Mouse (Mus musculus): ENCODE measurements at regions not wholly inside any gene's neighbourhood (a gene's known extent, or its start where the extent isn't known, plus 50 kb on each side); places are given as distances from the start of the nearest gene placed in this dataset.

DNA sequence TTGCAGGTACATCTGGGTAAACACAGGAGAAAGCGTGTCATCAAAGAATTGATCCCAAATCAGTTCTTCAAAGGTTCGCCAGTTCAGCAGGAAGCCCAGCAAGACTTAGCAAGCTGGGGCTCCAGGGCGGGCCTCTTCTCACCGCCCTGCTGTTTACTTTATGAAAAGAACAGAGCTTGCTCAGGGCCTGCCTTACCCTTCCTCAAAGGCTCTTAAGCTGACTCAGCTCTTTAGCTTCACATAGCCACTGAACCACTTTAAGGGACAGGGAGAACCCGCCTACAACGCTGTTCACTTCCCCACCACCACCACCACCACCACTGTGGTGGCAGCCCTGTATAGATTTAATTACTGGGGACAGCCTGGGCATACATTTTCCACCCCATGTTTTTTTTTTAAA is 148.5 kb downstream of the Clic5 start:
- WGBS (ENCODE audit: insufficient replicate concordance) = 30% methylated on average over 6 of the region's 6 CpGs
- Histone ChIP-seq H3K27me3 (ENCODE audit: control insufficient read depth, insufficient read depth, low read length) (no peaks in the 10 kb centered on the region), H3K4me2 (ENCODE audit: low read depth) (no peak overlapping the region), H3K27ac (no peak overlapping the region), H3K4me1 (replicated peaks; ENCODE audit: control insufficient read depth in 2 of 2, insufficient read depth in 2 of 2, low read length in 1 of 2) (no peaks in the 10 kb centered on the region), H3K4me3 (ENCODE audit: insufficient read depth in 1 of 2, low read depth in 2 of 2, low read length in 2 of 2) (no peak overlapping the region), H3K36me3 (replicated peaks; ENCODE audit: control insufficient read depth, insufficient read depth, low read depth) (no peaks in the 10 kb centered on the region), H3K9me3 (ENCODE audit: control insufficient read depth, low read length) (no peaks in the 10 kb centered on the region), H3K9ac (replicated peaks) (no peak overlapping the region)
- TF ChIP-seq EP300 (IDR thresholded peaks at IDR 0.05; ENCODE audit: low read depth) (no peak), CTCF (IDR thresholded peaks at IDR 0.05; ENCODE audit: low read depth) (no peak)
- DNase-seq (ENCODE audit: low read depth in 3 of 3, low spot score in 3 of 3) = no peak
- ATAC-seq (ENCODE audit: insufficient read depth) = no peak

DNA sequence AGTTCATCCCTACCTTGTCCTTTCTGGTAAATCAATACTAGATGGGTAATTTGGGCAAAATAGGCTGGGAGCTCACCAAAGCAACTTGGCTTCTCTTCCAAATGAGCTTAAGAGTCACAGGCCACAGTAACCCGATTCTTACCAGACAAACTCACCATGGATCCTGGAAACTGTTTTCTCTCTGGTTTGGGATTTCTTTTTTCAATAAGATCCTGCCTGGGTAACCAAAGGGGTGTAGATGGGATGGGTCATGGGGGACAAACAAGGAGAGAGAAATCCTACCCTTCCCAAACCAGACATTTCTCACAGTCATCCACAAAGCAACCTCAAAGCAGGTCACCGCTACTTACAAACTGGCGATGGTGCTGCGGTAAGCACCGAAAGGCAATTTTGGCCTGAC is 148.9 kb downstream of the Clic5 start:
- no peak for TF ChIP-seq CTCF (IDR thresholded peaks at IDR 0.05; ENCODE audit: low read depth)
- no peaks in the 10 kb centered on the region for H3K36me3 ChIP-seq (replicated peaks; ENCODE audit: control insufficient read depth, insufficient read depth, low read depth)
- no peak overlapping the region for H3K9ac ChIP-seq (replicated peaks)
- ATAC-seq (ENCODE audit: insufficient read depth) (no peak), DNase-seq (ENCODE audit: low read depth in 3 of 3, low spot score in 3 of 3) (no peak)
- no peak overlapping the region for H3K4me3 ChIP-seq (ENCODE audit: insufficient read depth in 1 of 2, low read depth in 2 of 2, low read length in 2 of 2)
- WGBS (ENCODE audit: insufficient replicate concordance) = 78% methylated on average over 5 of the region's 5 CpGs
- no peaks in the 10 kb centered on the region for H3K27me3 ChIP-seq (ENCODE audit: control insufficient read depth, insufficient read depth, low read length)
- no peaks in the 10 kb centered on the region for H3K9me3 ChIP-seq (ENCODE audit: control insufficient read depth, low read length)
- H3K4me1 ChIP-seq (replicated peaks; ENCODE audit: control insufficient read depth in 2 of 2, insufficient read depth in 2 of 2, low read length in 1 of 2) = no peaks in the 10 kb centered on the region
- no peak overlapping the region for H3K27ac ChIP-seq
- H3K4me2 ChIP-seq (ENCODE audit: low read depth) = no peak overlapping the region

DNA sequence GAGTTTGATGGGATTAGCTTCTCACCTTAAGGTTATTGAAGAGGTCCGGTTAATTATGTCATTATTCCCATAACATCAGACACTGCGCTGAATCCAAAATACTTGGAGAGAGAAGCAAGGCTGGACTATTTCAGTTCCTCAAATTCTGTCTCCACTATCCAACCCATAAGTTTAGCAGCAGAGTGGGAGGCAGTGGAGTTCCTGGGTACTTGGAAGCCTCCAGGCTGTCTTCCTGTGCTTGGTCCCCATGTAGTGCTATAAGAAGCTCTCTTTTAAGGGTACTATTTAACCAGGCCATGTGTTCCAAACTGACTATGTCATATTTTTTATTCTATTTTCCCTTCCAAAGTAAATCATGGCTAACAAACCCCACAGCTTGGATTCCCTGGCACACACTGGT is 156.2 kb downstream of the Clic5 start:
- H3K4me1 ChIP-seq (replicated peaks; ENCODE audit: control insufficient read depth in 2 of 2, insufficient read depth in 2 of 2, low read length in 1 of 2) = no peaks in the 10 kb centered on the region
- no peaks in the 10 kb centered on the region for H3K27me3 ChIP-seq (ENCODE audit: control insufficient read depth, insufficient read depth, low read length)
- no peak for DNase-seq (ENCODE audit: low read depth in 3 of 3, low spot score in 3 of 3)
- 77% methylated on average over 2 of the region's 2 CpGs for WGBS (ENCODE audit: insufficient replicate concordance)
- TF ChIP-seq CTCF (IDR thresholded peaks at IDR 0.05; ENCODE audit: low read depth) (no peak), EP300 (IDR thresholded peaks at IDR 0.05; ENCODE audit: low read depth) (no peak)
- H3K4me3 ChIP-seq (ENCODE audit: insufficient read depth in 1 of 2, low read depth in 2 of 2, low read length in 2 of 2) = no peak overlapping the region
- H3K4me2 ChIP-seq (ENCODE audit: low read depth) = no peak overlapping the region
- no peak overlapping the region for H3K9ac ChIP-seq (replicated peaks)
- no peaks in the 10 kb centered on the region for H3K9me3 ChIP-seq (ENCODE audit: control insufficient read depth, low read length)
- no peaks in the 10 kb centered on the region for H3K36me3 ChIP-seq (replicated peaks; ENCODE audit: control insufficient read depth, insufficient read depth, low read depth)
- H3K27ac ChIP-seq = no peak overlapping the region
- ATAC-seq (ENCODE audit: insufficient read depth) = no peak

DNA sequence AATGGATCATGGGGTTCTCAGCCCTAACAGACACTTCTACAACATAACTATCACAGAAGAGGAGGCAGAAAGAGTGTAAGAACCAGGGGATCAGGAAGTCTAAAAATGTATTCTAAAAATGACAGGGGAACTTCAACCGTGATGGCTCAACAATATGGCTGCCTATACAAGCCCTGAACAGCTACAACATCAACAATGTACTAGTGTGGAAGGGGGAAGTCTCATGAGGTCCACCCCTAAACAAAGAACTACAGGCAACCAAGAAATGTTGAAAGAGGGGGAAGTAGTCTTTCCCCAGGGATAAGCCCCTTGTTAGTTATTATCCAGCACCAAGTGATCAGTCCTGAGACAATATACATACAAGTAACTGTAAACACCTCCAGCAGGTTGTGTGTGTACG is 157.0 kb downstream of the Clic5 start:
- H3K9me3 ChIP-seq (ENCODE audit: control insufficient read depth, low read length) = no peaks in the 10 kb centered on the region
- no peak overlapping the region for H3K4me3 ChIP-seq (ENCODE audit: insufficient read depth in 1 of 2, low read depth in 2 of 2, low read length in 2 of 2)
- no peak overlapping the region for H3K9ac ChIP-seq (replicated peaks)
- no peaks in the 10 kb centered on the region for H3K4me1 ChIP-seq (replicated peaks; ENCODE audit: control insufficient read depth in 2 of 2, insufficient read depth in 2 of 2, low read length in 1 of 2)
- H3K27me3 ChIP-seq (ENCODE audit: control insufficient read depth, insufficient read depth, low read length) = no peaks in the 10 kb centered on the region
- TF ChIP-seq CTCF (IDR thresholded peaks at IDR 0.05; ENCODE audit: low read depth) = no peak
- no peak for TF ChIP-seq EP300 (IDR thresholded peaks at IDR 0.05; ENCODE audit: low read depth)
- no peak overlapping the region for H3K4me2 ChIP-seq (ENCODE audit: low read depth)
- DNase-seq (ENCODE audit: low read depth in 3 of 3, low spot score in 3 of 3) (no peak), ATAC-seq (ENCODE audit: insufficient read depth) (no peak)
- no peaks in the 10 kb centered on the region for H3K36me3 ChIP-seq (replicated peaks; ENCODE audit: control insufficient read depth, insufficient read depth, low read depth)
- no peak overlapping the region for H3K27ac ChIP-seq
- WGBS (ENCODE audit: insufficient replicate concordance) = 48% methylated on average over 2 of the region's 2 CpGs

DNA sequence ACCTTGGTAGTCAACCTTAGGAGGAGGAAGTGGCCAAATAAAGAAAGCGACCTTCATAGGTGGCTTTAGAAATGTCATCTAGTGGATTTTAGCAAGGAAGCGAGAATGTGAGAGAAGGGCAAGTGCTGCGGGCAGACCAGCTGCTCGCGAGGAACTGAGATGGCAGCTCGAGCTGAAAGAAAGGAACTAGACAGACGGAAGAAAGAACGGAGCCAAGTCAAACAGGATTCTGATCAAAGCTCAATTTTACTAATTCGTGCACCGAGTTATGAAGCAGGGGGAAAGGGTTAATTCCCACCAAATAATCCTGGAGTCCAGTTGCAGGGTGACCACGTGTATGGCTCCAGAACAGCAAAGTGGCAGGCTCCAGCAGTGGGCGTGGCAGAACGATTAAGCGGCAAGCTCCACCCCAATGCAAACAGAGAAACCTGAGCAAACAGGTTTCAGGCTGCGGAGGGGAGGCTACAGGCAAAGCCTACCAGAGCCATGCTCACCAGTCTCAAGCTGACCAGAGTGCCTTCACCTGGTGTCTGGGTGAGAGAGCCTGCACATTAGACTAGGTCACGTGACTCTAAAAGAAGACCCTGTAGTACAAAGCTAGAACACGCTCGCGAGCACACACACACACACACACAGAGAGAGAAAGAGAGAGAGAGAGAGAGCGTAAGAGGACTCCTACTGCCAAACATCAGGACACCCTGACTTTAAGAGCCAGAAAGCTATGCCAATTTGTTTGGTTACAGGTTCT is 162.0 kb downstream of the Clic5 start:
- Histone ChIP-seq H3K27ac (no peak overlapping the region), H3K4me2 (ENCODE audit: low read depth) (peak overlapping the region; percentile 22; the same call in 1 of the 2 replicates), H3K4me3 (ENCODE audit: insufficient read depth in 1 of 2, low read depth in 2 of 2, low read length in 2 of 2) (no peak overlapping the region), H3K36me3 (replicated peaks; ENCODE audit: control insufficient read depth, insufficient read depth, low read depth) (no peaks in the 10 kb centered on the region), H3K27me3 (ENCODE audit: control insufficient read depth, insufficient read depth, low read length) (no peaks in the 10 kb centered on the region), H3K4me1 (replicated peaks; ENCODE audit: control insufficient read depth in 2 of 2, insufficient read depth in 2 of 2, low read length in 1 of 2) (0 out of 4 replicates have a peak, but pooled peaks cover 0 to 3% of the 10 kb centered on the region in 2 experiments), H3K9ac (replicated peaks) (no peak overlapping the region), H3K9me3 (ENCODE audit: control insufficient read depth, low read length) (no peaks in the 10 kb centered on the region)
- no peak for TF ChIP-seq EP300 (IDR thresholded peaks at IDR 0.05; ENCODE audit: low read depth)
- TF ChIP-seq CTCF (IDR thresholded peaks at IDR 0.05; ENCODE audit: low read depth) = no peak
- no peak for ATAC-seq (ENCODE audit: insufficient read depth)
- DNase-seq (ENCODE audit: low read depth in 3 of 3, low spot score in 3 of 3) = peak in 2 of 3 experiments; percentile 3
- WGBS (ENCODE audit: insufficient replicate concordance) = 39% methylated on average over 20 of the region's 20 CpGs
